ENCODE assay signal across 8 mouse cellular contexts in genomic region chr13:104694612-104695355, GRCm38 (mm10).
DNase-seq lines count a peak whose midpoint lies in the region; ATAC-seq and TF ChIP-seq lines count a peak whose summit lies in the region.

No protein-coding gene starts in this region.

- H3K36me3 ChIP-seq in liver, embryonic 14.5 days (replicated peaks; ENCODE audit: control insufficient read depth, insufficient read depth, low read depth): no peaks in the 10 kb centered on the region
- no peaks in the 10 kb centered on the region for H3K36me3 ChIP-seq in forebrain, embryonic 14.5 days (ENCODE audit: control insufficient read depth, insufficient read depth, low read length)
- no peaks in the 10 kb centered on the region for H3K36me3 ChIP-seq in intestine, embryonic 16.5 days (ENCODE audit: control insufficient read depth, insufficient read depth, low read length)
- H3K36me3 ChIP-seq in lung, postnatal 0 days (ENCODE audit: insufficient read depth, low read length): no peaks in the 10 kb centered on the region
- H3K36me3 ChIP-seq in stomach, postnatal 0 days (ENCODE audit: control insufficient read depth, insufficient read depth, low read length): no peaks in the 10 kb centered on the region

- WGBS in liver, embryonic 14.5 days (ENCODE audit: insufficient replicate concordance): 56% methylated on average over 6 of the region's 6 CpGs
- WGBS in forebrain, embryonic 14.5 days: 38% methylated on average over 6 of the region's 6 CpGs
- 38% methylated on average over 6 of the region's 6 CpGs for WGBS in intestine, embryonic 16.5 days
- 49% methylated on average over 6 of the region's 6 CpGs for WGBS in lung, postnatal 0 days
- 35% methylated on average over 6 of the region's 6 CpGs for WGBS in stomach, postnatal 0 days

- TF ChIP-seq POLR2A in brain, embryonic 14.5 days (IDR thresholded peaks at IDR 0.05; ENCODE audit: borderline replicate concordance, extremely low read depth, insufficient read depth, insufficient read length, poor library complexity, severe bottlenecking): no peak

- 0 out of 4 replicates have a peak, but pooled peaks cover 0 to 3% of the 10 kb centered on the region in 2 experiments for H3K4me1 ChIP-seq in liver, embryonic 14.5 days (replicated peaks; ENCODE audit: control insufficient read depth in 2 of 2, insufficient read depth in 2 of 2, low read length in 1 of 2)
- peaks cover 4% of the 10 kb centered on the region; the same call in 1 of the 2 replicates for H3K4me1 ChIP-seq in forebrain, embryonic 14.5 days (ENCODE audit: control insufficient read depth, insufficient read depth, low read length)
- H3K4me1 ChIP-seq in intestine, embryonic 16.5 days (ENCODE audit: control insufficient read depth, insufficient read depth, low read length): peaks cover 4% of the 10 kb centered on the region; the same call in 1 of the 2 replicates
- H3K4me1 ChIP-seq in lung, postnatal 0 days (ENCODE audit: insufficient read depth, low read depth, low read length): no peaks in the 10 kb centered on the region
- H3K4me1 ChIP-seq in stomach, postnatal 0 days (replicated peaks; ENCODE audit: control insufficient read depth, insufficient read depth): no peaks in the 10 kb centered on the region

- H3K4me3 ChIP-seq in liver, embryonic 14.5 days (ENCODE audit: insufficient read depth in 1 of 2, low read depth in 2 of 2, low read length in 2 of 2): no peak overlapping the region
- no peak overlapping the region for H3K4me3 ChIP-seq in forebrain, embryonic 14.5 days (ENCODE audit: low read depth, low read length)
- H3K4me3 ChIP-seq in intestine, embryonic 16.5 days (ENCODE audit: low read length): no peak overlapping the region
- H3K4me3 ChIP-seq in lung, postnatal 0 days (ENCODE audit: low read depth, low read length): no peak overlapping the region
- no peak overlapping the region for H3K4me3 ChIP-seq in stomach, postnatal 0 days (ENCODE audit: low read depth, low read length)

- no peak for ATAC-seq in liver, embryonic 14.5 days (ENCODE audit: insufficient read depth)
- peak; percentile 94 for ATAC-seq in forebrain, embryonic 14.5 days
- ATAC-seq in intestine, embryonic 16.5 days: peak; percentile 77
- ATAC-seq in lung, postnatal 0 days: peak; percentile 41; the same call in 1 of the 2 replicates
- ATAC-seq in stomach, postnatal 0 days (ENCODE audit: low FRiP score, low TSS enrichment): peak; percentile 59; the same call in 1 of the 2 replicates
- no peak for ATAC-seq in megakaryocyte, adult 5-6 weeks (ENCODE audit: poor library complexity, severe bottlenecking)

- TF ChIP-seq CTCF in liver, embryonic 14.5 days (IDR thresholded peaks at IDR 0.05; ENCODE audit: low read depth): no peak
- no peak for TF ChIP-seq CTCF in brain, embryonic 14.5 days (IDR thresholded peaks at IDR 0.05; ENCODE audit: borderline replicate concordance, extremely low read depth, insufficient read depth, insufficient read length)
- TF ChIP-seq CTCF in lung, postnatal 0 days (IDR thresholded peaks at IDR 0.05): no peak
- no peak for TF ChIP-seq CTCF in stomach, postnatal 0 days (IDR thresholded peaks at IDR 0.05; ENCODE audit: low read depth)

- no peaks in the 10 kb centered on the region for H3K27me3 ChIP-seq in liver, embryonic 14.5 days (ENCODE audit: control insufficient read depth, insufficient read depth, low read length)
- no peaks in the 10 kb centered on the region for H3K27me3 ChIP-seq in forebrain, embryonic 14.5 days (replicated peaks; ENCODE audit: control insufficient read depth, insufficient read depth, low read length)
- H3K27me3 ChIP-seq in intestine, embryonic 16.5 days (replicated peaks; ENCODE audit: control insufficient read depth, insufficient read depth, low read length): no peaks in the 10 kb centered on the region
- no peaks in the 10 kb centered on the region for H3K27me3 ChIP-seq in lung, postnatal 0 days (replicated peaks; ENCODE audit: insufficient read depth, low read length)
- H3K27me3 ChIP-seq in stomach, postnatal 0 days (ENCODE audit: control insufficient read depth, insufficient read depth, low read length): no peaks in the 10 kb centered on the region

- no peak for TF ChIP-seq EP300 in liver, embryonic 14.5 days (IDR thresholded peaks at IDR 0.05; ENCODE audit: low read depth)
- no peak for TF ChIP-seq EP300 in lung, postnatal 0 days (IDR thresholded peaks at IDR 0.05)
- no peak for TF ChIP-seq EP300 in stomach, postnatal 0 days (optimal IDR thresholded peaks at IDR 0.05)

- DNase-seq in liver, embryonic 14.5 days (ENCODE audit: low read depth in 3 of 3, low spot score in 3 of 3): peak in 2 of 3 experiments; percentile 5 to 12
- no peak for DNase-seq in liver
- peak; percentile 89 for DNase-seq in brain, embryonic 14.5 days (ENCODE audit: low read depth)
- peak; percentile 87 for DNase-seq in forebrain, embryonic 14.5 days (ENCODE audit: low spot score)
- DNase-seq in lung, postnatal 0 days (ENCODE audit: low spot score): peak; percentile 36
- peak; percentile 18 for DNase-seq in stomach, postnatal 0 days (ENCODE audit: low spot score)

- no peak overlapping the region for H3K4me2 ChIP-seq in liver, embryonic 14.5 days (ENCODE audit: low read depth)
- no peak overlapping the region for H3K4me2 ChIP-seq in forebrain, embryonic 14.5 days (ENCODE audit: low read length)
- no peak overlapping the region for H3K4me2 ChIP-seq in intestine, embryonic 16.5 days (ENCODE audit: low read depth, low read length)
- no peak overlapping the region for H3K4me2 ChIP-seq in lung, postnatal 0 days (replicated peaks; ENCODE audit: low read depth, low read length)
- H3K4me2 ChIP-seq in stomach, postnatal 0 days (replicated peaks; ENCODE audit: low read depth): no peak overlapping the region

- H3K9ac ChIP-seq in liver, embryonic 14.5 days (replicated peaks): no peak overlapping the region
- no peak overlapping the region for H3K9ac ChIP-seq in forebrain, embryonic 14.5 days (ENCODE audit: low read length)
- no peak overlapping the region for H3K9ac ChIP-seq in intestine, embryonic 16.5 days (ENCODE audit: low read depth, low read length)
- H3K9ac ChIP-seq in lung, postnatal 0 days (replicated peaks; ENCODE audit: low read depth): no peak overlapping the region
- H3K9ac ChIP-seq in stomach, postnatal 0 days (ENCODE audit: low read length): no peak overlapping the region

- H3K9me3 ChIP-seq in liver, embryonic 14.5 days (ENCODE audit: control insufficient read depth, low read length): no peaks in the 10 kb centered on the region
- no peaks in the 10 kb centered on the region for H3K9me3 ChIP-seq in forebrain, embryonic 14.5 days (replicated peaks; ENCODE audit: control insufficient read depth, low read length)
- no peaks in the 10 kb centered on the region for H3K9me3 ChIP-seq in intestine, embryonic 16.5 days (ENCODE audit: control insufficient read depth, low read length)
- H3K9me3 ChIP-seq in lung, postnatal 0 days (ENCODE audit: low read length): no peaks in the 10 kb centered on the region
- no peaks in the 10 kb centered on the region for H3K9me3 ChIP-seq in stomach, postnatal 0 days (ENCODE audit: control insufficient read depth, low read length)

- no peak overlapping the region for H3K27ac ChIP-seq in liver, embryonic 14.5 days
- no peak overlapping the region for H3K27ac ChIP-seq in forebrain, embryonic 14.5 days (ENCODE audit: low read depth, low read length)
- H3K27ac ChIP-seq in intestine, embryonic 16.5 days (ENCODE audit: low read length): peak overlapping the region; percentile 39
- no peak overlapping the region for H3K27ac ChIP-seq in lung, postnatal 0 days (ENCODE audit: low read length)
- H3K27ac ChIP-seq in stomach, postnatal 0 days (replicated peaks): no peak overlapping the region

Comparison
In these comparisons a context has a peak if more than half of its experiments do, and no peak if none do; other contexts are left out.
1. ATAC-seq: peak in forebrain, embryonic 14.5 days (single experiment), intestine, embryonic 16.5 days (single experiment), lung, postnatal 0 days (single experiment) and stomach, postnatal 0 days (single experiment); none in liver, embryonic 14.5 days (single experiment) and megakaryocyte, adult 5-6 weeks (single experiment).